Mouse (Mus musculus) urinary bladder, adult 18-20 months (tissue): Measurements from ENCODE around the gene Cry2.

ENCODE experiments used
- DNase-seq, 2 experiments: peaks; one replicate each; pipeline ENCODE4 v3.0.0; 2022; ENCODE audit warnings: low spot score in 2 of 2, mixed read lengths in 2 of 2

Gene Cry2

GRCm38 (mm10) chr2:92445890-92446289 lies 12.0 kb upstream of the Cry2 start:
- no peak for DNase-seq

GRCm38 (mm10) chr2:92444376-92444775 lies 10.5 kb upstream of the Cry2 start:
- no peak for DNase-seq

- DNase-seq: no peak
These were observed 9.5 kb upstream of the Cry2 start for GRCm38 (mm10) chr2:92443313-92443712.

GRCm38 (mm10) chr2:92442419-92443001 lies 8.7 kb upstream of the Cry2 start:
- no peak for DNase-seq

GRCm38 (mm10) chr2:92440432-92440831 lies 6.6 kb upstream of the Cry2 start:
- DNase-seq: no peak

- no peak for DNase-seq
These were observed 4.7 kb upstream of the Cry2 start for GRCm38 (mm10) chr2:92438567-92438966.

- DNase-seq: peak; percentile 67 to 72
These were observed 4.0 kb upstream of the Cry2 start for GRCm38 (mm10) chr2:92437875-92438274.

GRCm38 (mm10) chr2:92437366-92437765 lies 3.5 kb upstream of the Cry2 start:
- DNase-seq: no peak

GRCm38 (mm10) chr2:92435023-92435422 lies 1.2 kb upstream of the Cry2 start:
- no peak for DNase-seq

- DNase-seq: no peak
These were observed 517 bp upstream of the Cry2 start for GRCm38 (mm10) chr2:92434375-92434745.

- DNase-seq: peak in 1 of 2 experiments; percentile 65
These were observed 1.2 kb downstream of the Cry2 start for GRCm38 (mm10) chr2:92432299-92433295.

GRCm38 (mm10) chr2:92431611-92432179 lies 2.1 kb downstream of the Cry2 start:
- DNase-seq: no peak

- DNase-seq: peak in 1 of 2 experiments; percentile 68
These were observed 2.9 kb downstream of the Cry2 start for GRCm38 (mm10) chr2:92430723-92431541.

- DNase-seq: no peak
These were observed 3.8 kb downstream of the Cry2 start for GRCm38 (mm10) chr2:92430089-92430488.

- peak; percentile 72 to 85 for DNase-seq
These were observed 6.0 kb downstream of the Cry2 start for GRCm38 (mm10) chr2:92427882-92428281.

- peak in 1 of 2 experiments; percentile 64 for DNase-seq
These were observed 7.4 kb downstream of the Cry2 start for GRCm38 (mm10) chr2:92426426-92426825.

GRCm38 (mm10) chr2:92425366-92425765 lies 8.5 kb downstream of the Cry2 start:
- DNase-seq: no peak

- DNase-seq: no peak
These were observed 9.2 kb downstream of the Cry2 start for GRCm38 (mm10) chr2:92424462-92425308.

GRCm38 (mm10) chr2:92423702-92424461 lies 10.0 kb downstream of the Cry2 start:
- peak; percentile 95 to 97 for DNase-seq

GRCm38 (mm10) chr2:92423156-92423555 lies 10.7 kb downstream of the Cry2 start:
- DNase-seq: no peak
